Mouse (Mus musculus) layer of hippocampus, adult 18-20 months (tissue): ENCODE measurements around the gene Olfr768. TPM values are rescaled to one million over a fixed set of nuclear protein-coding genes. Genes with fewer than 3 reads are reported as not detected.
"Not testable (repeated sequence)": the region's sequence is repeated elsewhere in the genome, so short reads cannot be mapped to it uniquely, and the experiment has no call there.

ENCODE experiments used
- DNase-seq, 2 experiments: peaks; one replicate each; pipeline ENCODE4 v3.0.0; 2022; ENCODE audit warnings: low spot score in 2 of 2
- long read RNA-seq: library from polyadenylated mRNA; stranded (forward); transcript quantifications from one replicate; pipeline ENCODE4 v2.0.0, GENCODE M21; 2021
- total RNA-seq, 2 experiments: library from RNA; stranded (reverse); gene quantifications; 2 replicates each; pipeline ENCODE4 v1.2.3; 2021

Gene Olfr768
- total RNA-seq = not detected
- long read RNA-seq = 0 reads

DNA sequence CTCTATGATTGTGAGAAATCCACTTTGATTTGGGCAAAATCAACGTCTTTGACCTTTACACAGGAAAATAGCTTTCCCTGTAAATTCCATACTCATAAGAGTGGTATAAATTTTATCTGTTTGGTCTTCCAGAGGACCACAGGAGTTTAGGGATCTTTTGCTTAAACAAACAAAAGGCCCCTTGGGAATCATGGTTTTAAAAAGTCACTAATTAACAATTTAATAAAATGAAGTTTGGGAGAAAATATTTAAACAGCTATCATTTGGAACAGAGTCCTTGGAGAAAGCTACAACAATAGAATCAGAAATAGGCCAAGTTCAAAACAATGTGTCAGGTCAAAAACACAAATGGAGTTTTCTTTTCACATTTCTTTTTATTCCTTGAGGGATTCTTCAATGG is at the start of gene Olfr768:
Olfr768 (minus strand) TSS at position 101 of the 400 bp plus-strand sequence.
- DNase-seq = no peak

DNA sequence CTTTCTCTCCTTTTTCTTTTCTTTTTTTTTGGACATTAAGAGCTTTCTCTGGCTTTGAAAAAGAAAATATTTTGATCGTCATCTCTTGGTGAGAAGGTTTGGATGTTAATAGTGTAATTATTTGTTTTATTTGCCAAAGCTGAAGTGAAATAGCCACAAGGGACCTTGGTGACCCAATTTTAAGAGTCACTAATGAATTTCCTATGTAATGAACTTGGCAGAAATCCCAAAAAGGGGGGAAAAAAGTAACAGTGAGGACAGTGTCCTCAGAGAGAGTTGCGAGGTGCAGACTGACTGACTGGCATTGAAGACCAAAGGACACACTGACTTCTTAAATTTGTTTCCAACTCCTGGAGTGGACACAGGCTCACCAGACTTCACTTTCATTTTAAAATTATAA is 39.7 kb upstream of the Olfr768 start, which contains the start of gene Olfr770:
Olfr770 (minus strand) TSS at position 101 of the 400 bp plus-strand sequence.
- DNase-seq = no peak

DNA sequence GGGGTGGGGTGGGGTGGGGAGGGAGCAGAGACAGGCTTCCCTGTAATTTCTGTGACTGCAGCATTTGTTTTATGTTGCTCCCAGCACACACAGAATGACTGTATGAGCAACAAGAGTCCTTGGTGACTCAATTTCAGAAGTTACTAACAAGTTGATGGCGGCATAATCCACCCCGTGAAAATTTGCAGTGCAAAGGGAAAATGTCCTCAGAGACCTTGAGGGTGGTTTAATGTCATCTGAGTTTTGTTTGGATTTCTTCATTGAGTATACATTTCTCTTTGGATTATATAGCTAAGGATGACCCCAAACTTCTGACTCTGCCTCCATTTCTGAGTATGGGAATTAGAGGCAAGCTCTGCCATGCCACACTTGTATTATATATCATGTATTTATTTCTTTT is 18.6 kb upstream of the Olfr768 start, which contains the start of gene Olfr769:
Olfr769 (minus strand) TSS at position 101 of the 400 bp plus-strand sequence.
- no peak for DNase-seq

DNA sequence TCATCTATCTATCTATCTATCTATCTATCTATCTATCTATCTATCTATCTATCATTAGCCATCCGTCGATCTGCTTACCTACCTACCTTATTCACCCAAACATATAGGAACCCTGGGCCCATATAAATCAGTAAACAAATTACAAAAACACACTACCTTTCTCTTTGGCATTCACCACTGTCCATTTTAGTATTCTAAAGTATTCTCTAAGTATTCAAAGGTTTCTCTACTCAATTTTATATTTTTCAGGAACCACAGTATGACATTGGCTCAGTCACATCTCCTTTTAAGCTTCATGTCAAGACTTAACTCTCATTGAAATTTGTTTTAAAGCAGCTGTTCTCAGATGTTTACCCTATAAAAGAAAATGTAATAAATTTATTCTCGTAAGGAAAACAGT is 16.0 kb upstream of the Olfr768 start:
- no peak for DNase-seq

DNA sequence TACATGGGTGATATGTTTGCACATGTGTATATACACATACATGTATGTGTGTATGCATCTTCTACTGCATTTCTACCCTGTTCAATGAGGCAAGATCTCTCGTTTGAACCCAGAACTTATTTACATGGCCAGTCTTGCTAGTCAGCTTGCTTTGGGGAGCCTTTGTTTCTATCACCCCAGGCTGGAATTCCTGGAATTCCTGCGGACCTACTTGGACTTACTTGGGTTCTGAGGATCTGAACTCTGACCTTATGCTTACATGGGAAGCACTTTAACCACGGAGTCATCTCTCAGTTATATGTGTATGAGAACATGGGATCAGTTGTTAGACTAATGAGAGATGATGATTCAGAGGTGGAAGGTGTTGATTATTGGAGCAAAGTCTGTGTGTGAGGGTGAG is 2.1 kb upstream of the Olfr768 start:
- DNase-seq = no peak

DNA sequence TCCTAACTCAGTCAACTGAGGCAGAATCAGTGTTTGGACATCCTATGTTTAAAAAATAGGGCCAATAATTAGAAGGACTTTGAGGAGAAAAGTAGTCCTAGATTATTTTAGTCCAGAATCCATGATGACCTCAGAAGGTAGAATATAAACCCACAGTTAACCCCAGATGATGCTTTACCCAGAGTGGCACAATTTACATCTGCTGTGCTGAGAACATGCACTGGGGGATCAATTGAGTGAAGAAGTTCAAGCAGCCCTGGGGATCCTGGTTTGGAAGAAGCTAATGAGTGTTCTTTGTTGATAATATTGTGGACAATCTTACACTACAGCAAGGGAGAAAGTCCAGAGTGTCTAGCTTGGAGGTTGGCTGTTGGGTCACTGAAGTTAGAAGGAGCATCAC is 16.4 kb downstream of the Olfr768 start, which contains the start of gene Olfr767:
Olfr767 (minus strand) TSS at position 101 of the 400 bp plus-strand sequence.
- DNase-seq = not testable (repeated sequence)

DNA sequence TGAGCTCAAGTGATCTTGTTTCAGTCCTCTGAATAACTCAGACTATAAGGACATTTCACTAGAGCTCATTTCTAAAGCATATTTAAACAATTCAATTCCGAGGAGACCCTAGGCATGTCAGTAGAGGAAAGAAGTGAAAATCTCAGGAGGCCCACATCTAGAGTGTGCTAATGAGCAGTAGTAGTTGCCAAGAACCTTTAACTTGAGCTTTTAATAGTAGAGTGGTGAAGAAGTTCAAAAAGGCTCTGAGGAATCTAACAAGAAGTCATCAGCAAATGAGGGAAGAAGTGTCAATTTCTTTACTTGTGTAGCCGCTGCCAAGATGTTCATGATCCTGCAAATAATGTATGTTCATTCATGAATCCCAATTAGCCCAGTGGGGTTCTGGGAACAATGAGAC is 30.3 kb downstream of the Olfr768 start, which contains the start of gene Olfr766-ps1:
Olfr766-ps1 (minus strand) TSS at position 101 of the 400 bp plus-strand sequence.
- DNase-seq = no peak

DNA sequence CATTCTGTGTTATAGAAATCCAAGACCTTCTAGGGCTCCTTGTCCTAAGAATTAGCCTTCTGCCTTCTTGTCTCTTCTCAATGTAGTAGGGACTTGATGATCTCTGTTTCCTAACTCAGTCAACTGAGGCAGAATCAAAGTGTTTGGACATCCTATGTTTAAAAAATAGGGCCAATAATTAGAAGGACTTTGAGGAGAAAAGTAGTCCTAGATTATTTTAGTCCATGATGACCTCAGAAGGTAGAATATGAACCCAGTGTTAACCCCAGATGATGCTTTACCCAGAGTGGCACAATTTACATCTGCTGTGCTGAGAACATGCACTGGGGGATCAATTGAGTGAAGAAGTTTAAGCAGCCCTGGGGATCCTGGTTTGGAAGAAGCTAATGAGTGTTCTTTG is 49.3 kb downstream of the Olfr768 start, which contains the start of gene Olfr765:
Olfr765 (minus strand) TSS at position 101 of the 400 bp plus-strand sequence.
- not testable (repeated sequence) for DNase-seq

Other genes starting within 250 kb of the Olfr768 start
- gene Gdf11, start 207.7 kb downstream of the Olfr768 start, total RNA-seq = 10 to 100 TPM; 18.2 to 18.9 TPM
- gene Cd63, start 198.4 kb downstream of the Olfr768 start, total RNA-seq = 10 to 100 TPM; 74.2 to 79.4 TPM
- gene Rdh5, start 176.5 kb downstream of the Olfr768 start, total RNA-seq = 1 to 10 TPM; 7.1 to 8.1 TPM
- gene Bloc1s1, start 175.3 kb downstream of the Olfr768 start, total RNA-seq = 10 to 100 TPM; 94.9 to 98.7 TPM
- 10 to 100 TPM; 29.7 to 30.0 TPM for gene Itga7, start 165.6 kb downstream of the Olfr768 start, total RNA-seq
- gene Mettl7b, start 138.4 kb downstream of the Olfr768 start, total RNA-seq = not detected
- not detected for gene Olfr9, start 109.9 kb downstream of the Olfr768 start, total RNA-seq
- gene Olfr763, start 88.6 kb downstream of the Olfr768 start, total RNA-seq = not detected
- not detected for gene Olfr764-ps1, start 59.5 kb downstream of the Olfr768 start, total RNA-seq
- not detected for gene Olfr765, start 49.4 kb downstream of the Olfr768 start, total RNA-seq
- gene Olfr766-ps1, start 30.4 kb downstream of the Olfr768 start, total RNA-seq = not detected
- gene Olfr767, start 16.5 kb downstream of the Olfr768 start, total RNA-seq = not detected
- not detected for gene Olfr769, start 18.5 kb upstream of the Olfr768 start, total RNA-seq
- gene Olfr770, start 39.6 kb upstream of the Olfr768 start, total RNA-seq = not detected
- not detected for gene Olfr771, start 65.4 kb upstream of the Olfr768 start, total RNA-seq
- not detected for gene Olfr772, start 78.5 kb upstream of the Olfr768 start, total RNA-seq
- gene Olfr773, start 88.0 kb upstream of the Olfr768 start, total RNA-seq = not detected
- gene Olfr774, start 136.8 kb upstream of the Olfr768 start, total RNA-seq = not detected
- gene Olfr775, start 149.0 kb upstream of the Olfr768 start, total RNA-seq = not detected
- not detected for gene Olfr776, start 159.8 kb upstream of the Olfr768 start, total RNA-seq
- not detected for gene Olfr777, start 172.1 kb upstream of the Olfr768 start, total RNA-seq
- not detected for gene Olfr780, start 218.7 kb upstream of the Olfr768 start, total RNA-seq
- not detected for gene Olfr781, start 229.5 kb upstream of the Olfr768 start, total RNA-seq
- gene Olfr782, start 249.5 kb upstream of the Olfr768 start, total RNA-seq = not detected